Mouse (Mus musculus) ovary, adult 18-20 months (tissue): ENCODE results near the gene Il6.
A peak's percentile ranks its signal among the peaks of the same experiment; 100 is the strongest.
"Not testable (repeated sequence)": the region's sequence is repeated elsewhere in the genome, so short reads cannot be mapped to it uniquely, and the experiment has no call there.

ENCODE experiments used
- DNase-seq: peaks from one replicate; pipeline ENCODE4 v3.0.0; 2022; ENCODE audit warnings: low spot score, mixed read lengths

Il6 gene

DNA sequence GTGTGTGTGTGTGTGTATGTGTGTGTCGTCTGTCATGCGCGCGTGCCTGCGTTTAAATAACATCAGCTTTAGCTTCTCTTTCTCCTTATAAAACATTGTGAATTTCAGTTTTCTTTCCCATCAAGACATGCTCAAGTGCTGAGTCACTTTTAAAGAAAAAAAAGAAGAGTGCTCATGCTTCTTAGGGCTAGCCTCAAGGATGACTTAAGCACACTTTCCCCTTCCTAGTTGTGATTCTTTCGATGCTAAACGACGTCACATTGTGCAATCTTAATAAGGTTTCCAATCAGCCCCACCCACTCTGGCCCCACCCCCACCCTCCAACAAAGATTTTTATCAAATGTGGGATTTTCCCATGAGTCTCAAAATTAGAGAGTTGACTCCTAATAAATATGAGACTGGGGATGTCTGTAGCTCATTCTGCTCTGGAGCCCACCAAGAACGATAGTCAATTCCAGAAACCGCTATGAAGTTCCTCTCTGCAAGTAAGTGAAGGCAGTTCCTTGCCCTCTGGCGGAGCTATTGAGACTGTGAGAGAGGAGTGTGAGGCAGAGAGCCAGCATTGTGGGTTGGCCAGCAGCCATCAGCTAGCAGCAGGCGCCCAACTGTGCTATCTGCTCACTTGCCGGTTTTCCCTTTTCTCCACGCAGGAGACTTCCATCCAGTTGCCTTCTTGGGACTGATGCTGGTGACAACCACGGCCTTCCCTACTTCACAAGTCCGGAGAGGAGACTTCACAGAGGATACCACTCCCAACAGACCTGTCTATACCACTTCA lies at the start of gene Il6:
Gene Il6 (plus strand): TSS at position 389 of the 778 bp plus-strand sequence.
- DNase-seq, result peak; percentile 85

GRCm38 (mm10) chr5:29963488-29963887 lies 49.4 kb upstream of the Il6 start:
- no peak for DNase-seq

DNA sequence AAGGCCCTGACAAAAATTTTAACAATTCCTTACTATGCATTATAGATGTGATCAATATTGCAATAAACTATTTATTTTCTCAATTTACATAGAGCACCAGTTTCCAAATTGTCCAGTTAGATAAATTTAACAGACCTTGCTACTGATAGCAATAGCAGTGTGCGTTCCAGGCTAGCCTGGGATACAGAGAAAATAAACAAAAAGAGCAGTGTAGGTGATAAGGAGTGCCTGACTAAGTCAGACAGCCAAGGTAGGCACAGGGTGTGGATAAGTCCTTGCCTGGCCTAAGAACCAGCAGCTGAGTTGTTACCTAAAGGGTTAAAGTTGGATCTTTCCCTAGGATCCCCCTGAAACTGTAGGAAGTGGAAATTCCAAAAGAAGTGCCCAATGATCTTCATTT lies 42.7 kb upstream of the Il6 start:
- no peak for DNase-seq

GRCm38 (mm10) chr5:29972796-29973195 lies 40.1 kb upstream of the Il6 start:
- DNase-seq, result no peak

DNA sequence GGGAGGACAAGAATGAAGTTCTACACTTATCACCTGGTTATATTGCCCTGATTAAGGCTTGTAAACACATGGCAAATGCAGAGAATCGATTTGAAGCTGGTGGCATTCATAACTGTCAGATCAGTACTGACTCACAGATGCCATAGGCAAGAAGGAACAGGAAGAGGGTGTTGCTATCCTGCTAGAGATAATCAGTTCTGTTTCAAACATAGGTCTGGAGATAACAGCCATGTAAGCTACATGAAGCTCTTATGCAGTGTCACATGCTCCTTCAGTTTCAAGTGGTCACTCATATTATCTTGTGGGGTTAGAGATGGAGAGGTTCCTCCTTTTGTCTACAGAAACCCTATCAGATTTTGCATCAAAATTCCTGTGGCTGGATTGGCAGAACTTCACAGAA lies 39.4 kb upstream of the Il6 start:
- DNase-seq, result no peak

DNA sequence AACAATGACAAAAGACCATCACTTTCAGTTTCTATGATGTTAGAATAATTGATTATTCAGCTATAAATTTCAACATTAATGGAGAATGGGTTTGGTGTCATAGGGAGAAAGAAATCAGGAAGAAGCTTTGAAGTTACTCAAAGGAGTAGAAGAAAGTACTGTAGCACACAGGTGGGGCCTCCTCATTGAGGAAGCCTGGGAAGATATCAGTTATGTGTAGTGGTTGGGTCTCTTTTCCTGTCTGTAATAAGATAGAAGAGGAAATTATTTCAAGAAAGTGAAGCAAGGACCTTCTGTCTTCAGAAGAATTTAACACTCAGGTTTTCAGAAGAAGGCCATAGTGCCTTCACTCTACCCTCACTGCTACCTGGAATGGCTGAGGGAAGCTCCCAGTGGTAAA lies 38.8 kb upstream of the Il6 start:
- no peak for DNase-seq

DNA sequence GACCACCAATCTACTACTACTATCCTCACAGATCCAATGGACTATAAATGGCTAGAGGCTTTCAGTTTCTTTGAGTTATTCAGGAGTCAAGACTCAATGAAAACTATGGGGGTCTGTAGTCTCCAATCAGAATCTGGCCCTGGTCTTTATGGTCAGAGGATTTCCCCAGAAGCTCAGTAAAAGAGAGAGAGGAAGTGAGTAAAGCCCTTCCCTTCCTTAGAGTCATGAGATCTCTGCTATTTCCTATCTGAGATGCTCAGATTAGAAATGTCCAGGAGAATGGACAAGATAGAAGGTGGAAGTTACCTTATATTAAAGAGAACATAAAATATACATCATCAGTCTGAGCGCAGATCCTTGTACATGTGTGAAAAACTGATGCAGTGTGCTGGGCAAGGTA lies 19.3 kb upstream of the Il6 start:
- no peak for DNase-seq

DNA sequence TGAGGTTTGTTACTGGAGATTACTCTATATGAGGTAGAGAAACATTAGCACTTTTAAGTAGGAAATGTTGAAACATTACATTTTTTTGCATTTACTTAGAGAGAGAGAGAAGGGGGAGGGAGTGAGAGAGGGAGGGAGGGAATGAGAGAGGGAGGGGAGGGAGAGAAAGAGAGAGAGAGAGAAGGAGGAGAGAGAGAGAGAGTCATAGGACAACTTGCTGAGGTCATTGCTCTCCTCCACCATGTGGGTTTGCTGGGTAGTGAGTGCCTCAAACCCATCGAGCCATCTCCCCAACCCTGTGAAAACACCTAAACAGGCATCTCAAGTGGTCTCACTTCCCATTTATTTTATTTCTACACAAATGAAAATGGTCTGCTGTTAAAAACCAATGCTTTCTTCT lies 18.6 kb upstream of the Il6 start:
- DNase-seq, result no peak

DNA sequence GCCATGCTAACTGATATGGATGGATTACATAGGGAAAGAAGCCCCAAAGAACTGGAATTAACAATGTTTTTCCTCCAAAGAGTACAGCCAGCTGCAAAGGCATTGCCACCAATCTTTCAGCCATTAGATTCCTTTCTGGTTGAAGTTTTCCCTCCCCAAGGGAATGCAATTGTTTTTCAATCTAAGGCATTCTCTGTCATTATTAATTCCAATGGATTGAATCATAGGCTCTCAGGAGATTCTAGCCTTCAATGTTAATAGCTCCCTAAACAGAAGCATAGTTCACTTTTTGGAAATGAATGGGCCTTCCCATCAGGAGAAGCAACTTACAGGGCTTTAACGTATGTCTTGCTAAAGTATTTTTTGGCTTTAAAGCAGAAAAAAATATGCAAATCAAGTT lies 15.6 kb upstream of the Il6 start:
- no peak for DNase-seq

GRCm38 (mm10) chr5:30000921-30001320 lies 12.0 kb upstream of the Il6 start:
- DNase-seq, result no peak

- DNase-seq, result no peak
These were observed 1.7 kb downstream of the Il6 start for GRCm38 (mm10) chr5:30014580-30014979.

DNA sequence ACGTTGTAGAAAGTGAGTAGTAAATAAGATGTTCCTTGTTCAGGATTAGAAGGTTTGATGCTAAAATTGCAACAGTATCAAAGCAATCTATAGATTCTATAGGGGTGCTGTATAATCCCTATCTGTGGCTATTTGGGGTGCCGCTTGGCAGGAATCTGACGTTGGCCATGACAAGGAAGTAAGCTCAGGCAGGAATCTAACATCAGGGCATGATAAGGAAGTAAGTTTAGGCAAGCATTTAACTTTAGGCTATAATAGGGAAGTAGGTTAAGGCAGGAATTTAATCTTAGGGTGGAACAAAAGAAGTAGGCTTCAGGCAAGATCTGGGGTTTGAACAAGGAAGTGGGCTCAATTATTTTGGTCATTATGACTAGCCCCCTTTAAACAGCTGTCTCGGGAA lies 22.9 kb downstream of the Il6 start:
- not testable (repeated sequence) for DNase-seq

- not testable (repeated sequence) for DNase-seq
These were observed 24.2 kb downstream of the Il6 start for GRCm38 (mm10) chr5:30037111-30037510.

DNA sequence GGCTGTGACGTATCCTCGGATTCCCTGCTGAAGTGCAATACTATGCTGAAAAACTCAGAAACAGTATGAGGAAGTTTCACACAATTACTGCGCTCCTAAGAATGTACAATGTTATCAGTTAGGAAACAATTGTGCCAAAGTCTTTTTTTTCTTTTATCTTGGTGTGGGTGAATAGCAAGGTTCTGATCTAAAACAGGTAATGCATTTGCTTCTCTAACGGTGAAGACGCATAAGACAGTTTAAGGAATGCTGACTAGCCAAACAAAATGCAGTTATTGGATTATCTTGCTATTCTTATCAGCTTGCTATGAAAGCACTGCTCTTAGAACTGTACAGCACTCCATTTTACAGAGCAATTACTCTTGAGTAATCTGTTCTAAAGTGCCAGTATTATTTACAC lies 26.4 kb downstream of the Il6 start:
- DNase-seq, result not testable (repeated sequence)

DNA sequence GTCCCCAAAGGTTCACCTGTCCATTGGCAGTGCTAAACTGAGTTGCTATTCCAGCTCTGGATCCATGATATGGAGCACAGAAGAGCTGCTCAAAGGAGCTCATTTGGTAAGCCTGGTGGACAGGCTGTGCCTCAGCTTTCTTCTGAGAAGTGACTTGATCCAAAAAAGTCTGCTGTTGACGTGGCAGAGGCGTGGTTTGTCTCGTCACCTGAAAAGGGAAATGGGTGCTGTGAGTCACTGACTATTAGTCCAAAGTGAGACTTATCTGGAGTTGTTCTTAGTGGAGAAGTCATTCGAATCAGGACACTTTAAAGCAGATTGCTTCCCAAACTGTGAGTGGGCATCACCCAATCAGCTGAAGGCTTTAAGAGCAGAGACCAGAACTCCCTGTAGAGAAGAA lies 26.9 kb downstream of the Il6 start:
- not testable (repeated sequence) for DNase-seq

- DNase-seq, result no peak
These were observed 45.4 kb downstream of the Il6 start for GRCm38 (mm10) chr5:30058216-30058731.

- not testable (repeated sequence) for DNase-seq
These were observed 46.7 kb downstream of the Il6 start for GRCm38 (mm10) chr5:30059607-30060006.

DNA sequence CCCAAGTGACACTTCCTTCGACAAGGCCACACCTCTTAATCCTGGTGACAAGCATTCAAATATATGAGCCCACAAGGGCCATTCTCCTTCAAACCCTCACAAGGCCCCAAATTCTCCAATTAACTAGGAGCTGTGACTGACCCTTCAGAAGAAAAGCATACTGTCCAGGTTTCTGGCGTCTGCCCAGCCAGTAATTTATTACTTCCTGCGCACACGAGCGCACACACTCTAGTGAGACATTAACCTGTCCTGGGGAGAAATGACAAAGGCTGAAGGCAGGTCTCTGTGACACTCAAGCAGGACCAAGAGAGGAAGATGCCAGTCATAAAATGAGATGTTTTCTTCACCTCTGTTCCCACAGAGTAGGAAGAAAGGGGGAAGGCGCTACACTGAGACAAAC lies 54.8 kb downstream of the Il6 start:
- DNase-seq, result no peak
